Mouse (Mus musculus): ENCODE results near the gene Pitx3. TPM values are rescaled to one million over a fixed set of nuclear protein-coding genes. Genes with fewer than 3 reads are reported as not detected.

Gene Pitx3
- polyA plus RNA-seq, 1 experiment, result not detected

- H3K27ac ChIP-seq (ENCODE audit: insufficient read depth, low read depth, low read length), result no peak overlapping the region
- H3K4me1 ChIP-seq (ENCODE audit: control insufficient read depth, insufficient read depth, low read length), result no peaks in the 10 kb centered on the region
- 66% methylated on average over 4 of the region's 4 CpGs for WGBS
- no peak for TF ChIP-seq CTCF (IDR thresholded peaks at IDR 0.05; ENCODE audit: insufficient read depth, low read depth, low read length)
- no peak for TF ChIP-seq POLR2A (IDR thresholded peaks at IDR 0.05; ENCODE audit: insufficient read depth, low read depth, low read length)
- H3K4me3 ChIP-seq (ENCODE audit: insufficient read depth, low read depth, low read length), result no peak overlapping the region
These were observed 52.8 kb downstream of the Pitx3 start for GRCm38 (mm10) chr19:46095291-46095690.

- Histone ChIP-seq H3K4me1 (ENCODE audit: control insufficient read depth, insufficient read depth, low read length) (no peaks in the 10 kb centered on the region), H3K4me3 (ENCODE audit: insufficient read depth, low read depth, low read length) (no peak overlapping the region), H3K27ac (ENCODE audit: insufficient read depth, low read depth, low read length) (no peak overlapping the region)
- WGBS, result 97% methylated on average over 2 of the region's 2 CpGs
- TF ChIP-seq CTCF (IDR thresholded peaks at IDR 0.05; ENCODE audit: insufficient read depth, low read depth, low read length) (no peak), POLR2A (IDR thresholded peaks at IDR 0.05; ENCODE audit: insufficient read depth, low read depth, low read length) (no peak)
These were observed 54.0 kb downstream of the Pitx3 start for GRCm38 (mm10) chr19:46094144-46094543.

- TF ChIP-seq POLR2A (IDR thresholded peaks at IDR 0.05; ENCODE audit: insufficient read depth, low read depth, low read length), result no peak
- TF ChIP-seq CTCF (IDR thresholded peaks at IDR 0.05; ENCODE audit: insufficient read depth, low read depth, low read length), result no peak
- Histone ChIP-seq H3K27ac (ENCODE audit: insufficient read depth, low read depth, low read length) (no peak overlapping the region), H3K4me1 (ENCODE audit: control insufficient read depth, insufficient read depth, low read length) (no peaks in the 10 kb centered on the region), H3K4me3 (ENCODE audit: insufficient read depth, low read depth, low read length) (no peak overlapping the region)
- 87% methylated on average over 4 of the region's 4 CpGs for WGBS
These were observed 56.5 kb downstream of the Pitx3 start for GRCm38 (mm10) chr19:46091641-46092040.

- TF ChIP-seq CTCF (IDR thresholded peaks at IDR 0.05; ENCODE audit: insufficient read depth, low read depth, low read length), result no peak
- TF ChIP-seq POLR2A (IDR thresholded peaks at IDR 0.05; ENCODE audit: insufficient read depth, low read depth, low read length), result no peak
- no peak overlapping the region for H3K4me3 ChIP-seq (ENCODE audit: insufficient read depth, low read depth, low read length)
- H3K27ac ChIP-seq (ENCODE audit: insufficient read depth, low read depth, low read length), result no peak overlapping the region
- H3K4me1 ChIP-seq (ENCODE audit: control insufficient read depth, insufficient read depth, low read length), result no peaks in the 10 kb centered on the region
- WGBS, result 66% methylated on average over 7 of the region's 7 CpGs
These were observed 60.3 kb downstream of the Pitx3 start for GRCm38 (mm10) chr19:46087871-46088270.

- 48% methylated on average over 3 of the region's 3 CpGs for WGBS
These were observed 61.8 kb downstream of the Pitx3 start for GRCm38 (mm10) chr19:46086337-46086736.

More at GRCm38 (mm10) chr19:46086337-46086736, 61.8 kb downstream of the Pitx3 start:
- TF ChIP-seq CTCF (IDR thresholded peaks at IDR 0.05; ENCODE audit: insufficient read depth, low read depth, low read length), result no peak
- no peak for TF ChIP-seq POLR2A (IDR thresholded peaks at IDR 0.05; ENCODE audit: insufficient read depth, low read depth, low read length)
- Histone ChIP-seq H3K4me1 (ENCODE audit: control insufficient read depth, insufficient read depth, low read length) (no peaks in the 10 kb centered on the region), H3K4me3 (ENCODE audit: insufficient read depth, low read depth, low read length) (no peak overlapping the region), H3K27ac (ENCODE audit: insufficient read depth, low read depth, low read length) (no peak overlapping the region)

Other genes with a start within 250 kb of the Pitx3 start
- not detected in 2 replicates for gene Armh3, start 149.8 kb downstream of the Pitx3 start, polyA plus RNA-seq (2012; ENCODE audit: insufficient read depth, insufficient read length, low replicate concordance, missing spikeins)
- gene Hps6, start 144.8 kb downstream of the Pitx3 start, polyA plus RNA-seq (2012; ENCODE audit: insufficient read depth, insufficient read length, low replicate concordance, missing spikeins), result not detected in 2 replicates
- not detected in 2 replicates for gene Pprc1, start 103.4 kb downstream of the Pitx3 start, polyA plus RNA-seq (2012; ENCODE audit: insufficient read depth, insufficient read length, low replicate concordance, missing spikeins)
- 245 TPM in 1 of 2 replicates, not detected in the other for gene Ldb1, start 103.1 kb downstream of the Pitx3 start, polyA plus RNA-seq (2012; ENCODE audit: insufficient read depth, insufficient read length, low replicate concordance, missing spikeins)
- gene Nolc1, start 72.5 kb downstream of the Pitx3 start, polyA plus RNA-seq (2012; ENCODE audit: insufficient read depth, insufficient read length, low replicate concordance, missing spikeins), result not detected in 2 replicates
- gene Elovl3, start 16.4 kb downstream of the Pitx3 start, polyA plus RNA-seq (2012; ENCODE audit: insufficient read depth, insufficient read length, low replicate concordance, missing spikeins), result not detected in 2 replicates
- 348 TPM in 1 of 2 replicates, not detected in the other for gene Gbf1, start 4.2 kb upstream of the Pitx3 start, polyA plus RNA-seq (2012; ENCODE audit: insufficient read depth, insufficient read length, low replicate concordance, missing spikeins)
- not detected in 2 replicates for gene Nfkb2, start 156.0 kb upstream of the Pitx3 start, polyA plus RNA-seq (2012; ENCODE audit: insufficient read depth, insufficient read length, low replicate concordance, missing spikeins)
- not detected in 2 replicates for gene Psd, start 178.8 kb upstream of the Pitx3 start, polyA plus RNA-seq (2012; ENCODE audit: insufficient read depth, insufficient read length, low replicate concordance, missing spikeins)
- not detected in 2 replicates for gene Fbxl15, start 179.9 kb upstream of the Pitx3 start, polyA plus RNA-seq (2012; ENCODE audit: insufficient read depth, insufficient read length, low replicate concordance, missing spikeins)
- not detected in 2 replicates for gene Cuedc2, start 190.4 kb upstream of the Pitx3 start, polyA plus RNA-seq (2012; ENCODE audit: insufficient read depth, insufficient read length, low replicate concordance, missing spikeins)
- not detected in 2 replicates for gene Mfsd13a, start 192.8 kb upstream of the Pitx3 start, polyA plus RNA-seq (2012; ENCODE audit: insufficient read depth, insufficient read length, low replicate concordance, missing spikeins)
- not detected in 2 replicates for gene 2310034G01Rik, start 202.0 kb upstream of the Pitx3 start, polyA plus RNA-seq (2012; ENCODE audit: insufficient read depth, insufficient read length, low replicate concordance, missing spikeins)
- 623 TPM in 1 of 2 replicates, not detected in the other for gene Actr1a, start 247.4 kb upstream of the Pitx3 start, polyA plus RNA-seq (2012; ENCODE audit: insufficient read depth, insufficient read length, low replicate concordance, missing spikeins)
- gene Sufu, start 248.6 kb upstream of the Pitx3 start, polyA plus RNA-seq (2012; ENCODE audit: insufficient read depth, insufficient read length, low replicate concordance, missing spikeins), result not detected in 2 replicates